Mouse (Mus musculus) Patski (cell line): ENCODE data around the gene Hpse2. TPM values are rescaled to one million over a fixed set of nuclear protein-coding genes. Genes with fewer than 3 reads are reported as not detected.

Source experiments
- ATAC-seq: fragments of 100-300 bp; one replicate; pipeline ENCODE4 v1.8.0; 2021
- CTCF ChIA-PET: fragments of 350-600 bp; sonication (Branson Sonifier 250); formaldehyde crosslinking; loops from one replicate; lab custom pipeline; 2022; ENCODE audit warnings: inconsistent platforms; lab: Charles Lee
- POLR2A ChIA-PET: fragments of 350-600 bp; sonication (Branson Sonifier 250); formaldehyde crosslinking; loops from one replicate; lab custom pipeline; 2022; ENCODE audit warnings: antibody characterized with exemption, inconsistent platforms; lab: Charles Lee
- DNase-seq: peaks from one replicate; pipeline ENCODE4 v3.0.0-alpha.2; 2011; ENCODE audit warnings: low read depth, low spot score
- H3K27me3 ChIP-seq: fragments of 371-371 bp; one replicate; pipeline ENCODE4 v1.5.1; 2021
- CTCF ChIP-seq: fragments of 100-300 bp; IDR thresholded peaks from one replicate; pipeline ENCODE4 v1.5.1; 2021
- in situ Hi-C: fragments of 300-500 bp; cut with MboI; formaldehyde crosslinking; loops from 3 replicates; pipeline ENCODE4 v1.11.1; 2018; ENCODE audit warnings: low pct_unique_long_range_greater_than_20kb, mixed read lengths
- polyA plus RNA-seq: library from polyadenylated mRNA; unstranded; gene quantifications from one replicate; pipeline ENCODE4 v1.2.3, GENCODE M21; 2021

The Hpse2 gene
- polyA plus RNA-seq, 1 experiment from 2014 or later: not detected

DNA sequence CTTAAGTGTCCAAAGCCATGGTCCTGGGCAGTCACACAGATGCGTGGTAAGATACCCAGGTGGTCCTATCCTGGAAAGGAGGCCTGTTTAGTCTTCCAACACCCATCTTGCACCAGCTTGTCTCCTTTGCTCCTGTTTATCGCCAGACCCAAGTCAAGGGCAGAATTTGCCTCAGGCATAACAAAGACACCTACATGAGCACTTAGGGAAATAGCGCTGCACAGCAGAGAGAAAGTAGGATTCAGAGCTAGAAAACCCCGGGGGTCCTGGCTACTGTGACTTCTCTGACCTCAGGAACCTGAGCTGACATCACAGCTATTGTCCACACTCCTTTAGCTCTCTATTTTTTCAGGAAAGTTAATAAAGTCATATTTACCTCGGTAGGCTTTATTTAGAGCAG, 481.8 kb downstream of the Hpse2 start:
- in situ Hi-C loops: no loop called here
- POLR2A ChIA-PET: no interaction called here
- H3K27me3 ChIP-seq: peaks cover 70% of the 10 kb centered on the region
- ATAC-seq: no peak
- no peak for TF ChIP-seq CTCF
- CTCF ChIA-PET: interaction anchor here (1.0 to 1.5 kb wide), 2 partner anchors 43 to 57 kb away, joined by 3 to 5 read pairs; no protein-coding TSS in a partner anchor
- DNase-seq: no peak

DNA sequence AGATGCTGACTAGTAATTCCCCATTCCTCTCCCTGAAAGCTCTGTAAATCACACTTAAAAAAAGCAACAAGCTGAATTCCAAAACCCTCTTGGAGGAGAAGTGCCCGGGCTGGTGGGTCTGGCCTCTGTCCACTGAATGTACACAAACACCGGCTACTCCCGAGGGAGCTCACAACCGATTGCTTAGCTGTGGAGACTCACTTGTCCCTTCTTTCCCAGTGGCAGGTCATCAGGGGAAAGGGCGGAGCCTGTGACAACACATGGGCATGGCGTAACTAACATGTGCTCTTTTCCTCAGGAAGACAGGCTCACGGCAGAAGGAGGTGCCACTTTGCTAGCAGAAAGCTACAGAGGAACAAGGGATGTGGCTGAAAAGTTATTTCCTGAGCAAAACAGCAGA, 483.4 kb downstream of the Hpse2 start:
- POLR2A ChIA-PET: no interaction called here
- TF ChIP-seq CTCF: no peak
- no peak for DNase-seq
- H3K27me3 ChIP-seq: peaks cover 55% of the 10 kb centered on the region
- no peak for ATAC-seq
- in situ Hi-C loops: no loop called here
- CTCF ChIA-PET: no interaction called here

DNA sequence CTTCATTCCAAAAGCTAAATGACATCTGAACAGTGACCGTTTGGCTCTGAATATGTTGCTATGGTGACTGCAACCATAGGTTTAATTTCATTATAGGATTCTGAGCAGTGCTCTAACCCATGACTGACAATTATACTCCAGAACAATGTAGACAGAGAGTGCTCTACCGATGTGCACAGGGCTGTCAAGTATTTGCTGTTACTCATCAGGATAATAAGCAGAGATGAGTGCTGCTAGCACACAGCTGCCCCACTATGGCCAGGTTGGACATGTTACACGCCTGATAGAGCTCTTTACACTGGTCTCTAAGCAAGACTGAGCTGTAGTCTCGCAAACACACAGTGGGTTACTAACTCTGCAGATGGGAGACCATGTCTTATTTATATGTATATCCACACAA, 483.9 kb downstream of the Hpse2 start:
- POLR2A ChIA-PET: no interaction called here
- CTCF ChIA-PET: no interaction called here
- ATAC-seq (no peak), DNase-seq (no peak)
- in situ Hi-C loops: no loop called here
- peaks cover 53% of the 10 kb centered on the region for H3K27me3 ChIP-seq
- no peak for TF ChIP-seq CTCF

DNA sequence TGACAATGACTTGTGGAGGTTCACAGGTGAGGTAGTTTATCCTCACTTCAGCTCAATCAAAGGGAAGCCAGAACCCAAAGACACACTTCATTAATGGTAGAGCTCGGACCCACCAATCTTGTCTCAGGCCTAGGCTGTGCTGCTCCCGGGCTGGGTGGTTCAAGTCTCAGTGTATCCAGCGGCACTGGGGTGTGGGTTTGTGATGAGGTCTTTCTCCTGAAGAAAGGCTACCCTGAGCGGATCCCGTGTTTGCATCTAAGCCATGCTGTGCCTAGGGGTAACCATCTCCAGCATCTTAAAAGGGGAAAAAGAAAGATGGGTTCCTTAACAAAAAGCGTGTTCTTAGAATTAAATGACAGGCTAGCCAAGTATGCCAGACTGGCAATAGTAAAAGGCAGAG, 484.3 kb downstream of the Hpse2 start:
- CTCF ChIA-PET: no interaction called here
- in situ Hi-C loops: no loop called here
- no peak for DNase-seq
- ATAC-seq: no peak
- POLR2A ChIA-PET: no interaction called here
- no peak for TF ChIP-seq CTCF
- peaks cover 54% of the 10 kb centered on the region for H3K27me3 ChIP-seq

DNA sequence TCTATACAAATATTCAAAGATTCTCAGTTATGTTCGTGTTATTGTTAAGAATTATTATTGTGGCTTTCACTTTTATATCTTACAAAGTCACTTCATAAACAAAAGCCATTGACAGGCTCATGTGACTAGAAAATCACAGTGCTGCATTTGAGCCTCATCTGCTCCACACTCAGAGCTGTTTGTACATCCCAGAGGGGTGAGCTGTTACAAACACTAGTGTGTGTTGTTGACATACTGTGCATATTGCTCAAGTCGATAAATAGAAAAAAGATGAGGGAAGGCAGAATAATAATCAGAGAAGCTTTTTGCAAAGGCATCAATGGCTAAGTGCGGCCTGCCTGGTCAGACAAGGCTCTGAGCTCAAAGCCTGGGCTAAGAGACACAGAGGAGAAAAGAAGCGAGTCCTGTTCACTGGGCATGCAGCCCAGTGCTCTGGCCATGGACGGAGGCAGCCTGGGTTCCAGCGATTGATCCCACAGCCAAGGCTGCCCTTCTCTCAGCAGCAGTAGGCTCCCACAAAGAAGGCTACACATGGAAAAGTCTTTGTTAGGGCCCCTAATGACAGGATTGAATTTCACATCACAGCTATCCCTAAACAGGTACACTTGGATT, 485.6 kb downstream of the Hpse2 start:
- no peak for ATAC-seq
- POLR2A ChIA-PET: no interaction called here
- CTCF ChIA-PET: interaction anchor here (0.8 kb wide), 1 partner anchor 9 kb away, joined by 4 read pairs; no protein-coding TSS in a partner anchor
- no peak for DNase-seq
- TF ChIP-seq CTCF: no peak
- in situ Hi-C loops: no loop called here
- H3K27me3 ChIP-seq: peaks cover 61% of the 10 kb centered on the region

DNA sequence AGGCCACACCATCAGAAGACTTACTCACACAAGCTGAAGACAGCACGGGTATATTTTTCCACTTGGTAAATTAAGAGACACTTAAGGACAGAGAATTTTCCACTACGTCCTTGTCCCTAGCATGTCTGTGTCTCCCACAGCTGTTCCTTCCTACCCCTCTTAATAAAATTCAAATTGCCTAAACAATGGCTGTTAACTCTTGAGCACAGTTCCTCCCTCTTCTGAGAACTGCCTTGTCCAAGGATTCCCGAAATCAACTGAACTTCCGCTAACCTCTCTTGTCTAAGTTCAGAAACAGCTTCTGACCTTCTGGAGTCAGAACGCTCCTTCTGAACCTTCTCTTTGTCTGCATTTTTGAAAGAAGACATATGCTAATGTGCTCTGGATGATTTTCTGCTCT, 496.6 kb downstream of the Hpse2 start:
- POLR2A ChIA-PET: no interaction called here
- H3K27me3 ChIP-seq: peaks cover 46% of the 10 kb centered on the region
- ATAC-seq (no peak), DNase-seq (no peak)
- in situ Hi-C loops: no loop called here
- no peak for TF ChIP-seq CTCF
- CTCF ChIA-PET: no interaction called here

DNA sequence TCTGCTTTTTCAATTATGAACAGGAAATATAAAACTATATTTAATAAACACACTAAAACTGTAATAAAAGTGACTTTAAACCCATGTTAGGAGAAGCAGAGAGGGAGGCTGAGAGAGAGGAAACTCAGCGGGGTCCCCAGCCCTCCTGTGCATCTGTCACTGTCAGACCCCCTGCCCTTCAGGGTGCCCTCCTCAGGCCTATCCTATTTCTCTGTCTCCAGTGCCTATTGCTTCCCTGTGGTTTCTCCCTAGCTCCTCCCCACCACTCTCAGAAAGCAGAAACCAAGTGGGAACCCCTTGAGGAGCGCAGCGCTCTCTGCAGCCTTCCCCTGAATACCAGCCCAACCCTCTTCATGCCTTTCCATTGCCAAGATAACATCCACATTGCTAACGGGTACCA, 510.5 kb downstream of the Hpse2 start:
- ChIA-PET POLR2A (no interaction called here), CTCF (no interaction called here)
- ATAC-seq (no peak), DNase-seq (no peak)
- H3K27me3 ChIP-seq: peaks cover 40% of the 10 kb centered on the region
- in situ Hi-C loops: no loop called here
- no peak for TF ChIP-seq CTCF

DNA sequence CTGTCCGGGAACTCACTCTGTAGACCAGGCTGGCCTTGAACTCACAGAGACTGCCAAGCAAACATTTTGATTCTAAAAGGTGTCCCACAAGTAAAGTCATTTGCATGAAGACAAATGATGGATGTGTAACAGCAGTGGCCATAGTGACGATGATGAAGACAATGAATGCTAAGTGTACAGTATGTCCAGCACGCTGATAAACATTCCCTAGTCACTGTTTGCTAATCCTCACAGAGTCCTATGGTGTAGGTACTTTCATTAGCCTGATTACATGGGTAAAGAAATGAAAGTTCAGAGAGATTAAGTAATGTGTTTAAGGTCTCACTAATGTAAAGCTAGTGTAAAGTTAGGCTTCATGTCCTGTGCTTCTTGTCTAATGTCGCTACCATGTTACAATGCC, 511.6 kb downstream of the Hpse2 start:
- DNase-seq (no peak), ATAC-seq (no peak)
- ChIA-PET POLR2A (no interaction called here), CTCF (no interaction called here)
- peaks cover 44% of the 10 kb centered on the region for H3K27me3 ChIP-seq
- TF ChIP-seq CTCF: no peak
- in situ Hi-C loops: no loop called here

DNA sequence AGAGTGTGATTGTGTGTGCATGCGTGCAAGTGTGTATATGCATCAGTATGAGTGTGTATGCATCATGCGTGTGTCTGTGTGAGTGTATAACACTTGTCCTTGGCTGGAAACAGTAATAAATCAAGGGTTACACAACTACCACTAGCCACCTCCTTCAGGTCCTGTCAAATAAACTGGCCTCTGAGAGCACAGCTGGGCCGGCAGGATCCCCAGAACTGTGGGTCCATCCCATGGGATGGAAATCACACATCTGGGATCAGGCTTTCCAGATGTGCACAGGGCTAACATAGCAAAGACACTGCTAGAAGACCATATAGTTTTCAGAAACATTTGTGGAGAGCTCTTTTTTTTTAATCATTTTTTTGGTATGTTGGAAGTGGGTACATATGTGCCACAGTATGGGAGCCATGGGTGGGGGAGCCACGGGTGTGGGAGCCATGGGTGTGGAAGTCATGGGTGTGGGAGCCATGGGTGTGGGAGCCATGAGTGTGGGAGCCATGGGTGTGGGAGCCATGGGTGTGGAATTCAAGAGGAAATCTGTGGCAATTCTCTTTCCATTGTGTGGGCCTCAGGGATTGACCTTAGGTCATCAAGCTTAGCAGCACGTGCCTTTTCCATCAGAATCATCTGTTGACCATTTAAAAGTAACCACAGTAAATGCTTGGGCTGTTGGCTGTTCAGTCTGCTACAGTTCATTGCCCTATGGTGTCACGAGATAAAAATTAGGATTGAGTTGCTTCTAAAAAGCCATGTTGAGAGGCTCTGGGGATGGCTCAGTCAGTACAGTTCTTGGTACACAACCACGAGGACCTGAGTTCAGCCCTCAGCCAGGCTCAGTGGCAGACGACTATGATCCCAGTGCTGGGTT, 518.3 kb downstream of the Hpse2 start:
- POLR2A ChIA-PET: no interaction called here
- DNase-seq (no peak), ATAC-seq (no peak)
- CTCF ChIA-PET: interaction anchor here (0.9 kb wide), 1 partner anchor 51 kb away, joined by 3 read pairs; no protein-coding TSS in a partner anchor
- peaks cover 45% of the 10 kb centered on the region for H3K27me3 ChIP-seq
- no peak for TF ChIP-seq CTCF
- in situ Hi-C loops: no loop called here

DNA sequence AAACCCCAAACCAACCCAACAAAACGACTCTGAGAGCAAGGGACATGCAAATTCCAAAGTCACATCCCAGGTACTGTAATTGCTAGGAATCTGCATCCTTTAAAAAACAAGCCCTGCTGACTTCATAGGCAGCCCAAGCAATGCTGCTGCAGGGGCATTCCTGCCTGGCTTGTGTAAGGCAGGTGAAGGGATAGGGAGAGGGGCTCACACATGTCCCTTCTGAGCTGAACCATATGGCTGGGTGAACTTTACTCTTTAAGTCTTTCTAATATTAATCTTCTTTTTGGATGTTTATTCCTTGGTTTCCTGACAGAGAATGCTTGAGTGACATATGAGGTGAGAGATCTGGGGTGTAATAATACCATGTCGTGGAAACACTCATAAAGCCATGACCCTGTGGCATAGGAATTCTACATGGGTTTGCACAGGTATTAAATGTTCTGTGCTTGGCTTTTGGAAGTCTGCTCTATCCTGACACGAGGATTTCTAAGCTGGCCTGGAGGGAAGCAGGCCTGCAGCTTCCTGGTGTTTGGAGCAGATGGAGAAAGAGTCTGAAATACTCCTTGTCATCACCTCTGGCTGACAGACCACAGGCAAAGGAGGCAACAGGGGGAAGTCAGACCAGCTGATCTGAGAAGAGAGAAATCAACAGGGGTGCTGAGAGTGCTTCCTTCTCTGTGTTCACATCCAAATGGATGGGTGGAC, 519.0 kb downstream of the Hpse2 start:
- no peak for ATAC-seq
- TF ChIP-seq CTCF: no peak
- in situ Hi-C loops: no loop called here
- ChIA-PET CTCF (interaction anchor here (0.9 kb wide), 1 partner anchor 50 kb away, joined by 3 read pairs; no protein-coding TSS in a partner anchor), POLR2A (no interaction called here)
- DNase-seq: no peak
- H3K27me3 ChIP-seq: peaks cover 44% of the 10 kb centered on the region
